Mouse (Mus musculus) MEL-GATA-1-ER (cell line): Measurements from ENCODE around the gene Vmn1r101.
"Not testable (repeated sequence)": the region's sequence is repeated elsewhere in the genome, so short reads cannot be mapped to it uniquely, and the experiment has no call there.

Experiments
- DNase-seq: peaks from one replicate; pipeline ENCODE4 v3.0.0-alpha.2; 2012; ENCODE audit warnings: low read depth; ENCODE audit errors: extremely low read depth

The Vmn1r101 gene

GRCm38 (mm10) chr7:20442493-20442892 lies at the start of gene Vmn1r101:
Vmn1r101 (minus strand) TSS chr7:20442593.
- DNase-seq, result not testable (repeated sequence)

- not testable (repeated sequence) for DNase-seq
These were observed 32.4 kb upstream of the Vmn1r101 start, which contains the start of gene Gm10670 for GRCm38 (mm10) chr7:20474825-20475224. Gm10670 (minus strand) TSS chr7:20474925.

- not testable (repeated sequence) for DNase-seq
These were observed 24.8 kb downstream of the Vmn1r101 start, which contains the start of gene Vmn1r100 for GRCm38 (mm10) chr7:20417642-20418041. Vmn1r100 (plus strand) TSS chr7:20417942.
